16 mouse cellular contexts compared by ENCODE assay signal in the genomic region with DNA sequence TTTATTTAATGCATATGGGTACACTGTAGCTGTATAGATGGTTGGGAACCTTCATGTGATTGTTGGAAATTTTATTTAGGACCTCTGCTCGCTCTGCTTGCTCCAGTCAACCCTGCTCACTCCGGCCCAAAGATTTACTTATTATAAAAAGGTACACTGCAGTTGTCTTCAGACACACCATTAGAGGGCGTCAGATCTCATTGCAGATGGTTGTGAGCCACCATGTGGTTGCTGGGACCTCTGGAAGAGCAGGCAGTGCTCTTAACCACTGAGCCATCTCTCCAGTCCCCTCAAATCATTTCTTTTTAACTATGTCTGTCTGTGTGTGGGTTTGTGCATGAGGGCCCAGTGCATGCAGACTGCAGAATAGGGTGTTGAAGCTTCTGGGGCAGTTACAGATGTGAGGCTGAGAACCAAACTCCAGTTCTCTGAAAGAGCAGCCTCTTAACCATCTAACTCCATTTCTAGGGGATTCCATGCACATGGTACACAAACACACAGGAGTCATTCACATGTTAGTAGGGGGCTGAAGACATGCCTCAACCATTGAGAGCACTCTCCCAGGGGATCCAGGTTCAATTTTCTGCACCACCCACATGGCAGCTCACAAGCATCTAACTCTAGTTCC. TPM values are rescaled to one million over a fixed set of nuclear protein-coding genes. Genes with fewer than 3 reads are reported as not detected.
DNase-seq lines count a peak whose midpoint lies in the region; ATAC-seq and TF ChIP-seq lines count a peak whose summit lies in the region.
"Had no signal": no experiment of that assay in that cellular context is flagged by ENCODE, and none has a peak within 500 bp of the region (broad histone marks: within the 10 kb centered on the region; RNA-seq: fewer than 3 reads in every experiment).

No protein-coding gene starts in this region.

- DNase-seq in embryo, embryonic 9.5 days (ENCODE audit: extremely low spot score) = peak; percentile 44
- DNase-seq in embryo, embryonic 10.5 days (ENCODE audit: low spot score) = no peak
- no peak for DNase-seq in liver, embryonic 11.5 days (ENCODE audit: low spot score)
- peak; percentile 83 for DNase-seq in MEL (ENCODE audit: low read depth, low spot score)
- DNase-seq in liver, embryonic 14.5 days (ENCODE audit: low read depth in 3 of 3, low spot score in 3 of 3) = no peak
- no peak for DNase-seq in spleen, adult 12 weeks (ENCODE audit: low spot score)
- DNase-seq: cerebellum, adult 18-20 months; heart, postnatal 14 days; kidney, adult 11 months had no signal

- peaks cover 32% of the 10 kb centered on the region for H3K36me3 ChIP-seq in liver, embryonic 12.5 days
- peaks cover 15% of the 10 kb centered on the region for H3K36me3 ChIP-seq in liver, embryonic 11.5 days (ENCODE audit: control insufficient read depth, insufficient read depth, low read length)
- peaks cover 3 to 9% of the 10 kb centered on the region in 2 experiments; a peak in 3 of 4 replicates for H3K36me3 ChIP-seq in MEL (ENCODE audit: control insufficient read depth in 1 of 2, insufficient read depth in 2 of 2, low read length in 2 of 2)
- H3K36me3 ChIP-seq in liver, embryonic 14.5 days (replicated peaks; ENCODE audit: control insufficient read depth, insufficient read depth, low read depth) = peaks cover 14% of the 10 kb centered on the region

- H3K9me3 ChIP-seq in liver, embryonic 12.5 days (replicated peaks) = no peaks in the 10 kb centered on the region
- no peaks in the 10 kb centered on the region for H3K9me3 ChIP-seq in liver, embryonic 11.5 days (ENCODE audit: control insufficient read depth, low read length)
- no peaks in the 10 kb centered on the region for H3K9me3 ChIP-seq in MEL (replicated peaks; ENCODE audit: insufficient read depth, low read length)
- H3K9me3 ChIP-seq in liver, embryonic 14.5 days (ENCODE audit: control insufficient read depth, low read length) = no peaks in the 10 kb centered on the region
- H3K9me3 ChIP-seq: limb, embryonic 13.5 days; megakaryocyte, embryonic 14.5 days had no signal

- H3K4me1 ChIP-seq in liver, embryonic 12.5 days = peaks cover 43% of the 10 kb centered on the region
- H3K4me1 ChIP-seq in liver, embryonic 11.5 days (replicated peaks; ENCODE audit: control insufficient read depth, insufficient read depth, low read length) = 0 out of 2 replicates have a peak, but pooled peaks cover 8% of the 10 kb centered on the region
- H3K4me1 ChIP-seq in MEL (ENCODE audit: control insufficient read depth in 1 of 2, insufficient read depth in 2 of 2, low read length in 2 of 2) = peaks cover 0 to 8% of the 10 kb centered on the region in 2 experiments; a peak in 2 of 4 replicates
- peaks cover 3 to 16% of the 10 kb centered on the region in 2 experiments for H3K4me1 ChIP-seq in liver, embryonic 14.5 days (replicated peaks; ENCODE audit: control insufficient read depth in 2 of 2, insufficient read depth in 2 of 2, low read length in 1 of 2)

- H3K27me3 ChIP-seq in liver, embryonic 12.5 days (replicated peaks) = no peaks in the 10 kb centered on the region
- no peaks in the 10 kb centered on the region for H3K27me3 ChIP-seq in liver, embryonic 11.5 days (replicated peaks; ENCODE audit: control insufficient read depth, insufficient read depth, low read length)
- no peaks in the 10 kb centered on the region for H3K27me3 ChIP-seq in MEL (ENCODE audit: control insufficient read depth in 1 of 2, insufficient read depth in 2 of 2, low read length in 2 of 2)
- no peaks in the 10 kb centered on the region for H3K27me3 ChIP-seq in liver, embryonic 14.5 days (ENCODE audit: control insufficient read depth, insufficient read depth, low read length)
- H3K27me3 ChIP-seq: limb, embryonic 13.5 days; megakaryocyte, embryonic 14.5 days had no signal

- H3K27ac ChIP-seq in liver, embryonic 12.5 days = peak overlapping the region; percentile 97
- no peak overlapping the region for H3K27ac ChIP-seq in liver, embryonic 11.5 days (ENCODE audit: low read depth, low read length)
- peak overlapping the region; percentile 90 for H3K27ac ChIP-seq in MEL (ENCODE audit: control insufficient read depth, low read depth, low read length)
- peak overlapping the region; percentile 14; the same call in 1 of the 2 replicates for H3K27ac ChIP-seq in liver, embryonic 14.5 days
- H3K27ac ChIP-seq: limb, embryonic 13.5 days had no signal

- no peak overlapping the region for H3K4me3 ChIP-seq in liver, embryonic 12.5 days
- H3K4me3 ChIP-seq in liver, embryonic 11.5 days (ENCODE audit: low read depth, low read length) = no peak overlapping the region
- H3K4me3 ChIP-seq in MEL (ENCODE audit: control insufficient read depth in 1 of 2, insufficient read depth in 1 of 2, low read depth in 2 of 2, low read length in 2 of 2) = no peak overlapping the region
- no peak overlapping the region for H3K4me3 ChIP-seq in liver, embryonic 14.5 days (ENCODE audit: insufficient read depth in 1 of 2, low read depth in 2 of 2, low read length in 2 of 2)
- H3K4me3 ChIP-seq: limb, embryonic 13.5 days; megakaryocyte, embryonic 14.5 days had no signal

- TF ChIP-seq RAD21 in MEL (IDR thresholded peaks at IDR 0.05; ENCODE audit: low read depth, low read length) = no peak

- H3K4me2 ChIP-seq in liver, embryonic 12.5 days = no peak overlapping the region
- no peak overlapping the region for H3K4me2 ChIP-seq in liver, embryonic 11.5 days
- H3K4me2 ChIP-seq in liver, embryonic 14.5 days (ENCODE audit: low read depth) = no peak overlapping the region
- H3K4me2 ChIP-seq: limb, embryonic 13.5 days had no signal

- no peak overlapping the region for H3K9ac ChIP-seq in liver, embryonic 12.5 days
- H3K9ac ChIP-seq in liver, embryonic 11.5 days (ENCODE audit: low read depth, low read length) = no peak overlapping the region
- no peak overlapping the region for H3K9ac ChIP-seq in MEL (ENCODE audit: control insufficient read depth, low read depth, low read length, poor library complexity, severe bottlenecking)
- H3K9ac ChIP-seq in liver, embryonic 14.5 days (replicated peaks) = no peak overlapping the region
- H3K9ac ChIP-seq: limb, embryonic 13.5 days had no signal

- ATAC-seq in liver, embryonic 12.5 days = no peak
- ATAC-seq in liver, embryonic 11.5 days (replicated peaks; ENCODE audit: low FRiP score) = no peak; the same call in 1 of the 2 replicates
- no peak for ATAC-seq in liver, embryonic 14.5 days (ENCODE audit: insufficient read depth)
- no peak for ATAC-seq in megakaryocyte, adult 5-6 weeks (ENCODE audit: poor library complexity, severe bottlenecking)
- ATAC-seq: activated CD4-positive, CD25-positive, alpha-beta regulatory T cell, adult 4 months; forebrain, embryonic 16.5 days had no signal

- TF ChIP-seq POLR2A in MEL (IDR thresholded peaks at IDR 0.05; ENCODE audit: control insufficient read depth in 1 of 2, insufficient read depth in 1 of 2, low read depth in 1 of 2, low read length in 2 of 2, poor library complexity in 1 of 2) = peak in 1 of 2 experiments; percentile 50; a peak in 2 of 4 replicates

- 43% methylated on average over 3 of the region's 3 CpGs for WGBS in liver, embryonic 12.5 days (ENCODE audit: insufficient replicate concordance)
- WGBS in liver, embryonic 11.5 days = 55% methylated on average over 3 of the region's 3 CpGs
- WGBS in liver, embryonic 14.5 days (ENCODE audit: insufficient replicate concordance) = 40% methylated on average over 3 of the region's 3 CpGs

- TF ChIP-seq CTCF in MEL (IDR thresholded peaks at IDR 0.05 in 2 of 3, conservative IDR thresholded peaks at IDR 0.05 in 1 of 3; ENCODE audit: control insufficient read depth in 1 of 3, insufficient read depth in 1 of 3, low read depth in 2 of 3, low read length in 3 of 3, poor library complexity in 1 of 3, severe bottlenecking in 1 of 3) = no peak
- TF ChIP-seq CTCF in liver, embryonic 14.5 days (IDR thresholded peaks at IDR 0.05; ENCODE audit: low read depth) = peak; percentile 46

- TF ChIP-seq EP300 in MEL (IDR thresholded peaks at IDR 0.05; ENCODE audit: low read depth in 1 of 2, low read length in 2 of 2) = no peak
- no peak for TF ChIP-seq EP300 in liver, embryonic 14.5 days (IDR thresholded peaks at IDR 0.05; ENCODE audit: low read depth)

- peaks cover 36% of the 10 kb centered on the region for H3K79me2 ChIP-seq in MEL (ENCODE audit: control insufficient read depth, insufficient read depth, low read length, poor library complexity)

RNA-seq across cellular contexts. Expression of gene Rcc1, which starts 3.8 kb away (rescaled TPM):
- 91.9 and 102 TPM in 2 replicates for polyA plus RNA-seq in liver, embryonic 12.5 days (2016; fragmentation: Nextera tagmentation; extraction: Ambion mirVana)
- 99.8 and 105 TPM in 2 replicates for polyA plus RNA-seq in liver, embryonic 11.5 days (2014; fragmentation: Nextera tagmentation; extraction: Ambion mirVana)
- total RNA-seq in MEL (2012; rRNA removed) = 137 and 147 TPM in 2 replicates
- polyA plus RNA-seq in MEL (2012; ENCODE audit: insufficient read depth in 1 of 2, insufficient read length in 2 of 2, low read depth in 1 of 2, low replicate concordance in 2 of 2, missing spikeins in 1 of 2) = 100 to 1,000 TPM in 1 of 2 experiments, 10 to 100 TPM in 1; 83.6 to 186 TPM
- 21.5 and 22.2 TPM in 2 replicates for polyA plus RNA-seq in liver, embryonic 14.5 days (2012; rRNA removed)
- 27.2 and 32.0 TPM in 2 replicates for polyA plus RNA-seq in liver, embryonic 14.5 days (2014; fragmentation: Nextera tagmentation; extraction: Ambion mirVana)
- total RNA-seq in megakaryocyte, adult 5-6 weeks (2015) = 14.0 TPM in 2 replicates
- 20.4 and 21.0 TPM in 2 replicates for total RNA-seq in megakaryocyte, adult 5-6 weeks (2017)

RNA-seq across cellular contexts. Expression of gene Trnau1ap, which starts 20.3 kb away (rescaled TPM):
- polyA plus RNA-seq in liver, embryonic 12.5 days (2016; fragmentation: Nextera tagmentation; extraction: Ambion mirVana) = 48.2 and 50.8 TPM in 2 replicates
- 80.1 and 89.3 TPM in 2 replicates for polyA plus RNA-seq in liver, embryonic 11.5 days (2014; fragmentation: Nextera tagmentation; extraction: Ambion mirVana)
- 110 and 117 TPM in 2 replicates for total RNA-seq in MEL (2012; rRNA removed)
- polyA plus RNA-seq in MEL (2012; ENCODE audit: insufficient read depth in 1 of 2, insufficient read length in 2 of 2, low read depth in 1 of 2, low replicate concordance in 2 of 2, missing spikeins in 1 of 2) = 100 to 1,000 TPM in 1 of 2 experiments, not detected in 1; 102 TPM
- polyA plus RNA-seq in liver, embryonic 14.5 days (2012; rRNA removed) = 7.0 and 8.8 TPM in 2 replicates
- 36.6 and 36.7 TPM in 2 replicates for polyA plus RNA-seq in liver, embryonic 14.5 days (2014; fragmentation: Nextera tagmentation; extraction: Ambion mirVana)
- total RNA-seq in megakaryocyte, adult 5-6 weeks (2015) = 25.3 and 32.6 TPM in 2 replicates
- 22.6 and 25.7 TPM in 2 replicates for total RNA-seq in megakaryocyte, adult 5-6 weeks (2017)

RNA-seq across cellular contexts. Expression of gene Rab42, which starts 46.4 kb away (rescaled TPM):
- polyA plus RNA-seq in liver, embryonic 12.5 days (2016; fragmentation: Nextera tagmentation; extraction: Ambion mirVana) = 0.61 and 1.0 TPM in 2 replicates
- polyA plus RNA-seq in liver, embryonic 11.5 days (2014; fragmentation: Nextera tagmentation; extraction: Ambion mirVana) = 0.75 and 1.5 TPM in 2 replicates
- 0.52 and 0.85 TPM in 2 replicates for total RNA-seq in MEL (2012; rRNA removed)
- polyA plus RNA-seq in MEL (2012; ENCODE audit: insufficient read depth in 1 of 2, insufficient read length in 2 of 2, low read depth in 1 of 2, low replicate concordance in 2 of 2, missing spikeins in 1 of 2) = under 1 TPM in 1 of 2 experiments, not detected in 1; 0.40 TPM
- 0.33 and 0.47 TPM in 2 replicates for polyA plus RNA-seq in liver, embryonic 14.5 days (2012; rRNA removed)
- 0.25 and 0.27 TPM in 2 replicates for polyA plus RNA-seq in liver, embryonic 14.5 days (2014; fragmentation: Nextera tagmentation; extraction: Ambion mirVana)
- not detected in 2 replicates for total RNA-seq in megakaryocyte, adult 5-6 weeks (2015)
- total RNA-seq in megakaryocyte, adult 5-6 weeks (2017) = not detected in 2 replicates
- total RNA-seq: granulocyte monocyte progenitor cell, adult 5-6 weeks had no signal
- polyA plus RNA-seq: activated CD4-positive, CD25-positive, alpha-beta regulatory T cell, adult 4 months had no signal

Comparison
In these comparisons a context has a peak if more than half of its experiments do, and no peak if none do; other contexts are left out.
1. DNase-seq: peak in embryo, embryonic 9.5 days (single experiment) and MEL (single experiment); none in embryo, embryonic 10.5 days (single experiment), liver, embryonic 11.5 days (single experiment), liver, embryonic 14.5 days (0 of 3) and spleen, adult 12 weeks (single experiment).